Mouse (Mus musculus) left cerebral cortex, adult 8-10 months (tissue): Measurements from ENCODE around the gene Idh1. TPM values are rescaled to one million over a fixed set of nuclear protein-coding genes. Genes with fewer than 3 reads are reported as not detected.
A peak's percentile ranks its signal among the peaks of the same experiment; 100 is the strongest.
"Not testable (repeated sequence)": the region's sequence is repeated elsewhere in the genome, so short reads cannot be mapped to it uniquely, and the experiment has no call there.

Source experiments
- DNase-seq, 2 experiments: peaks; one replicate each; pipeline ENCODE4 v3.0.0; 2022; ENCODE audit warnings: low spot score in 2 of 2
- total RNA-seq, 4 experiments: library from RNA; stranded (reverse); gene quantifications; 2 replicates each; pipeline ENCODE4 v1.2.4; 2022

Idh1 gene
- total RNA-seq = 10 to 100 TPM; 45.9 to 54.9 (median 47.3) TPM

DNA sequence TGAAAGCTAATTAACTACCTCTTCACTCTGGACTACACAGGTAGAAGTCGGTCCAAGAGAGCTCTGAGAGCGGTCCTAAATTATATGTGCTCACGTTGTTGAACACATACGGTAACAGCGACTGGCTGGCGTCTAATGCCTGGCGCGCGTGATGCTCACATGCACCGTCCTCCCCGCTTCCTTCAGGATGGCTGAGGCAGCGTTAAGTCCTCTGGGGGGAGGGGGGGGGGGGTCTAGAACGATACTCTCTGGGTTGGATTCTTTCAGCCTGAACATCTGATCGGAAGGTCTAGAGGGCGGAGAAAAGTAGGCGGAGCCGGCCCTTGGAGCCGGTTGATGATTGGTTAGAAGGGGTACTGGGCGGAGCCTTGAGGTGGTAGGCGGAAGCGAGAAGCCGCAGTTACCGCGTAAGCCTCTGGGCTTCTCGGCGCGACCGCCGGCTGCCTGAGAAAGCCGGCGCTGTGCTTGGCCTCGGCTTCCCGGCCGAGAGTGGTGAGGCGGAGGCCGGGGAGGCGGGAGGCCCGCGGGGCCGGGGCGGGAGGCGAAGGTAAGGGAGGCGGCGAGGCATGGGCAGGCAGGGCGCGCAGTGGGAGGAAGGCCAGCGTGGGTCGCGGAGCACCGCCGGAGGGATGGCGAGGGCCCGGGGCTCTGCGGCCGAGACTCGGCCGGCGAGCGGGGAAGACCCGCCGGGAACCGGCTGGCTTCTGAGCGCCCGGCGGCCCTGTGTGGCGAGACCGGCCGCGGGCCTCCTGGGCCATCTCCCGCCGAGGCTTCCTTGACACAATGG, at the start of gene Idh1, which contains the start of gene Pikfyve:
TSS of gene Idh1 (minus strand) at position 214 of the 787 bp plus-strand sequence.
TSS of gene Pikfyve (plus strand) at position 397 of the 787 bp plus-strand sequence.
- DNase-seq = peak; percentile 94 to 97

DNA sequence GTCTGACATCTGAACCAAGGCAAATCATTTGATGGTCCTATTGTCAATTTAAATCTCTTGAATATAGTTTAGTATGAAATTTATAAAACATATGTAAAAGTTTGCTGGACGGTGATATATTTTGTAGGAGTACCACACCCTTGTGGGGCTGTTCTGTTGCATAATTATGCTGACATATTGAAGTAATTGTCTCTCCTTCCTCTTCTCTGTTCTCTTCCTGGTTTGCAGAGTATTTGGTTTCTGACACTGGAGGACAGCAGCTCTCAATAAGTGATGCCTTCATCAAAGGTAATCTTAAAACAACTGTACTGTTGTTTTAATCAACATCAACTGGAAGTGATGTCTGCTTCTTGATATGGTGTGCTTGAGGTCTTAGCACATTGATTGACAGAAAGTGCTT, 44.3 kb upstream of the Idh1 start:
- no peak for DNase-seq

DNA sequence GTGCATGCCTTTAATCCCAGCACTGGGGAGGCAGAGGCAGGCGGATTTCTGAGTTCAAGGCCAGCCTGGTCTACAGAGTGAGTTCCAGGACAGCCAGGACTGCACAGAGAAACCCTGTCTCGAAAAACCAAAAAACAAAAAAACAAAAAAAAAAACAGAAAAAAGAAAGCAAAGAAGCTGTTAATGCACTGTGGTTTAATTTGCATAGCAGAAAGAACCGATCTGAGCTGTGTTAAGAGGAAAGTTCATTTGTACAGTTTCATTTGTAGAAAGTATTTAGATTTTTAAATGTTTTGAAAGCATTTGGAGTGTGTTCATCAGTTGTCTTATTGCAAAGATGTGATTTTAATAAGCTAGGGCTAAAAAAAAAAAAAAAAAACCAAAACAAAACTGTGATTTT, 43.5 kb upstream of the Idh1 start:
- DNase-seq = not testable (repeated sequence)

GRCm38 (mm10) chr1:65227681-65228080, 41.4 kb upstream of the Idh1 start:
- DNase-seq = no peak

DNA sequence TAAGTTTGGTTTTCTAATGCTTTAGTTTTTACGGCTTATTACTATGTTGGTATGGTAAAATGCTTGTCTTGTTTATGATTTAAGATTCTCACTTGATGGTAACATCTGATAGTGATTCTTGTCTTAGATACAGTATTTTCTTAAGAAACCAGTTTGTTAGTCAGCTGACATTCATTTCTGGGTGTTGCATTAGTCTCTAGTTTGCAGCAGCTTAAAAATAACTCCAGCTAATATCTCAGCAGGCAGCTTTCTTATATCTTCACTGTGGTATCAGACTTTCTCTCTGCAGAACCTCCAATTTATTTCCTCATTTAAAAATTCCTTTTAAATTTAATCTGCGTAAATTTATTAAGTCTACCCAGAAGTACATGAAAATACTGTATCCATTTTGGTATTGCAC, 37.4 kb upstream of the Idh1 start:
- DNase-seq = no peak

- no peak for DNase-seq
Measured at GRCm38 (mm10) chr1:65217972-65218371, 31.7 kb upstream of the Idh1 start.

DNA sequence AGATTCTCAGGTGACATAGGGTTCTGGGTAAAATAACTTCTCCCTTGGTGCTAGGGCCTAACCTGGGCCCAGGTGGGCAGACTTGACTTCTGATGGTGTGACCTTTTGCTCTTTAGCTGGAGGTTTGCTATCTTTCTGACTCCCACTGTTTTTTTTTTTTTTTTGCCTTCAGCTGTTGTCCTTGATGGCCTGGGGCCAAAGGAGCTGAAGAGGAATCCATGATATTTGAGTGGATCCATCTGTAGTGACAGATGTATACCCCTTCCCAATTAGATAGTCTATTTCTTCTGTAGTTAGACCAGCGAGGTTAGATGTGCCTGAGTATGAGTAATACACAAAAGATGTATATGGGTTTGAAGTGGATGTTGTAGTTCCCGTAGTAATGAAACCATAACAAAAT, 31.3 kb upstream of the Idh1 start:
- no peak for DNase-seq

GRCm38 (mm10) chr1:65213214-65213613, 26.9 kb upstream of the Idh1 start:
- no peak for DNase-seq

DNA sequence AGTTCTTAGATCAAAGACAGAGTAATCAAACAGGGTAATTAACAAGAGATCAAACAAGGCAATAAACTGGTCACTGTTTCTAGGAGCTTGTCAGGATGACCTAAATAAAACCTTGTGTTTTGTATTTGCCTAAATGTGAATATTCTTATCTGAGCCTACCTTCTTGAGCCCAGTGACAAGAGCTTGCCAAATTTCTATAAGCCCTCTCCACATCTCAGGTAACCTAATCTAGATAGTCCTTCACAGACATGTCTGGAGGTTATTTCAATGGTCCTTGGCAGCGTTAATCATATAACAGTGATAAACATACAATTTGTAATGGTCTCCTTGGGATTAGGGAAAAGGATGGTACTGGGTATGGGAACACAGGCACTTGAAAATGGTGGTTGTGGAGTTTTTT, 18.0 kb upstream of the Idh1 start:
- no peak for DNase-seq

- DNase-seq = no peak
Measured at GRCm38 (mm10) chr1:65198861-65199260, 12.6 kb upstream of the Idh1 start.

DNA sequence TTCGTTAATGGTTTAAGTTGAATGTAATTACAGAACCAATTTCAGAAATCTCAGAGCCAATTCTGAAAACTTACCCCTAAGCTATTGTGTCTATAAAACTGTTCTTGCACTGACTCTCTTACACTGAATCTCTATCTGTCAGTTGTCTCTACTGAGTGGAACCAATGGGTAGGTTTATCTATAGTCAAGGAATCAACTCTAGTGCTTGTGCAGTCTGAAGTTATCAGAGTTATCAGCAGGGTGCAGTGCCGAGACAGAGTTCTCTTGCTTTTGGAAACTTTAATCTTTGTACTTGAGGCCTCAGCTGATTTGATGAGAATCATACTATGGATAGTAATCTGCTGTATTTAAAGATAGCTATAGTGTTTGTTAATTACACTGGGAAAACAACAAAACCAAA, 12.1 kb upstream of the Idh1 start:
- no peak for DNase-seq

DNA sequence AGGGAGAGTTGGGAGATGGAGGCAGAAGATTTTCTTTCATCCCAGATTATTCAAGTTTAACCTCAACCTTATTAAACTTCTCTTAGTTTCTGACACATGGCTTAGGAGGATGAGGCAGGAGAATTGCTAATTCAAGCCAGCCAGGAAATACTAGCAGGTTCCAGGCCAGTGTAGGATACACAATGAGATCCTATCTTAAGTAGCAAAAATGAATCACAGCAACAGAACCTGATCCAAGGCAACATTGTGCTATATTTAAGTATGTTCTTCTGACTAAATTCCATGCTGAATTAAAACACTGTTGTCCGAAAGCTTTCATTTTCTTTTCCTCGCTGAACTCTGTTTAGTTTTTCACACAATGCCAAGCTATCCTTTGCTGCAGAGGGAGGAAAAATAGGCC, 6.9 kb upstream of the Idh1 start:
- DNase-seq = no peak

- no peak for DNase-seq
Measured at GRCm38 (mm10) chr1:65190172-65190571, 3.9 kb upstream of the Idh1 start.

DNA sequence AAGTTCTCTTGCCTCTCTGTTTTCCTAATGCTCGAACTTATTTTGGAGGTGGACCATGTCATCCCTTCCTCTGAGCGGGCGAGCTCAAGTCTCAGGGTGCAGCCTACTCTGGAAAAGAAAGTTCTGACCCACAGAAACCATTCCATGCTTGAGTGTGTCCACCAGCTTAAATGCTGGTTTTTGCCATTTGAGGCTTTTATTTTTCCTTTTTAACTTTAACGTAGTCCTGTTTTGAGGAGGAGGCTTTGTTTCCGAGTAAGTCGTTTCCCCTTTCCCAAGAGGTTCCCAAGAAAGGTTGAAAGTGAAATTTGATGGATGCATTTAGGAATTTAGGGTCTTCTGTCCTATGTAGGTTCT, 752 bp upstream of the Idh1 start:
- no peak for DNase-seq

DNA sequence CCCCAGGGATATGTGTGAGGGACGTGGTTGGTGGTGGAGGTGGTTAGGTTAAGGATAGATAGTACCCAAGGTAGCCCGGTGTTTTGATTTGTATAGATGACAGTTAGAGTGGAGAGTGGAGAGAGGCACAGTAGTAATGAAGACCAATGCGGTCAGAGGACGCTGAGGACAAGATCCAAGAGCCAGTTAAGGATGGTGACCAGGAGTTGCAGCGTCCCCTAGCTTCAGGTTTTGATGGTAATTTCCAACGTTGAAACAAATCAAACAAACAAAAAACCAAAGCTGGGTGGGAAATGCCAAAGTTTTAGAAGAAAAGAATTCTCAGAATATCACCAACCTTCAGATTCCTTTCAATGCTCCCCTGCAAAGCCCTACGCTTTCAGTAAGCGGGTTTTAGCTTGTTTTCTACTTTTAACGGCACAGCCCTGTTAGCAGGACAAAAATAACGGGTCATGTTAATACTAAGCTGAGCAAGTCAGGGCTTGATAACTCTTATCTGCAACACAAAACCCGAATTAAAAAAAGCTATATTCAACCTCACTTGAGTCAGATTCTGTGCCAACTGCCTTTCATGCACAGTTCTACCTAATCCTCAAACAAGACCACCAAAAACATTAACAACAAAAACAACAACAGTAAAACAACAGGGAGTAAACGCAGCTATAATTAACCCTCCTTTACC, 635 bp downstream of the Idh1 start:
- no peak for DNase-seq

DNA sequence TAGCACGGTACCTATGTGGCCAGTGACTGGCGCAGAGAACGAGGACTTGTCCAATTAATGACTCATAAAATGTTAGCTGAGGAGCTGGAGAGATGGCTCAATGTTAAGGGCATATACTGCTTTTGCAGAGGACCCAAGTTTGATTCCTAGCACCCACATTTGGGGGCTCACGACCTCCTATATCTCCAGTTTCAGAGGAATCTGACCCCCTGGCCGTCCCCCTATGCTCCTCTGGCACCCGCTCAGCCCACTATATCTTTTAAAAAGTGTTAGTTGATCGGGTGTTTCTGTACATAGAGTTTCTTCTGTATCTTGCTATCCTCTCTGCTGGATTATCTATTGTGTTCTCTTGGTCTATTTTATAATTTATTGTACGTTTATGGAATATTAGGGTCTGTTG, 1.3 kb downstream of the Idh1 start:
- DNase-seq = no peak

- DNase-seq = no peak
Measured at GRCm38 (mm10) chr1:65183994-65184393, 2.3 kb downstream of the Idh1 start.

GRCm38 (mm10) chr1:65181459-65181858, 4.8 kb downstream of the Idh1 start:
- DNase-seq = no peak

- no peak for DNase-seq
Measured at GRCm38 (mm10) chr1:65179634-65180249, 6.6 kb downstream of the Idh1 start.

DNA sequence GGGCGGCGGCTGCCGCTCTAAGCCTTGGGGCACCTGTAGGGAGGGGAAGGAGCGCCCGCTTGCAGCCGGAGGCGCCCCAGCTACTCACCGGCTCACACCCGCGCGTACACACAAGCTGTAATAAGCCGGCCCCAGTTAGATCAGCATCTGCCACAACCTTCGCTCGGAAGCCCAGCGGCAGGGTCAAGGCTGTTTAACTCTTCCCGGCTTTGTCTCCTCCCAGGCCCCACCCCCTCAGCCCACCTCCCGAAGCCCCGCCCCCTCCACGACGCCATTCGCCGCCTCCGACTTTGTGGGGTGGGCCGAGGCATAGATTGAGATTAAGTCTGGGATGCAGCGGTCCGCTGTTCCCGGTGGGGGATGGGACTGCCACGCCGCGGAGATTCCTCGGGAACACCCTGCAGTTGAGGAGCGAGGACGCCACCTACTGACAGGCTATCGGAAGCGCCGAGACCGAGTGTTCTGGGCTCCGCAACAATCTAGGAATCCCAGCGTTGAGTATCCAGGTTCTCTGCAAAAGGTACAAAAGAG, 7.3 kb downstream of the Idh1 start:
- DNase-seq = peak; percentile 90 to 96

DNA sequence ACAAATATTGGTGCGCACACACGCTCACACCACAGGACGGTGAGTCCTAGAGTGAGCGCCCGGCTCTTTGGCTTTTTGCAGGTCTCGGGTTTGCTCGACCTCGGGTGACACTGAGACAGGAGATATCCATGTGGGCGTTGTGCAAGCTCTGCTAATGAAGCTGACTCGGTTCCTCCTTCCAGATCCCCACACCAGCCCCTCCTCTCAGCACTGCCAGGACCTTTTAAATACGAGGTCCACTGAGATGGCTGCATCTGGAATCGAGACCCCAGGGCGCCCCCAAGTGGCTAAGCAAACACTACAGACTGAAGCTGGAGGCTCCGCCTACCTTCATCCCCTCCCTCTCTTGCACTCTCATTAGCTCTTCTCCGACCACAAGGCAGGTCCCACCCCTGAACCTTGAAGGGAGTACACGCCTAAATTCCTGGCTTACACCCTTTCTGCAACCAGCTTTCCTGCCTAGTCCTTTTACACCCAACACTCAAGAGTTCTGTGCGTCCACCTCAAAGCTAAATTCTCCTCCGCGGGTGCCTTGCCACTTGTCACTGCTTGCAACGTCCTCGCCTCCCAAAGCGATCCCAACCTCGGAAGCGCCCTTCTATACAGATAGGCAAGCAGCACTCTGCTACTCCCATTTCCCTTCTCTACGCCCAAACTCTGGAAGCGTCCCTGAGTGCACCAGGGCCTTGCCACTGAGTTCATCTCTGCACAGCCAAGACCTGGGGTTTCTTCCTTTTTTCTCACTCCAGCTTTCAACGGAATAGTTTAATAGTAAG, 8.0 kb downstream of the Idh1 start:
- DNase-seq = peak; percentile 78 to 89
